Mouse (Mus musculus) heart, adult 2 months (tissue): ENCODE measurements around the gene Rcvrn. TPM values are rescaled to one million over a fixed set of nuclear protein-coding genes. Genes with fewer than 3 reads are reported as not detected.

Experiments
- DNase-seq, 2 experiments: peaks; one replicate each; pipeline ENCODE4 v3.0.0; 2021
- H3K27ac ChIP-seq: fragments of 200-600 bp; 2 replicates; pipeline ENCODE4 v1.8.1; 2022
- H3K27me3 ChIP-seq: fragments of 200-500 bp; 2 replicates; pipeline ENCODE4 v1.6.1; 2012; ENCODE audit warnings: mild to moderate bottlenecking, low read length, inconsistent platforms, mixed read lengths; ENCODE audit not compliant: control insufficient read depth, insufficient read depth
- H3K36me3 ChIP-seq: fragments of 200-500 bp; 2 replicates; pipeline ENCODE4 v1.6.1; 2012; ENCODE audit warnings: low read length, inconsistent platforms; ENCODE audit not compliant: control insufficient read depth, insufficient read depth
- H3K4me1 ChIP-seq: fragments of 200-500 bp; 2 replicates; pipeline ENCODE4 v1.6.1; 2011; ENCODE audit warnings: low read length; ENCODE audit not compliant: control insufficient read depth, insufficient read depth
- H3K4me3 ChIP-seq: fragments of 200-600 bp; 2 replicates; pipeline ENCODE4 v1.8.1; 2022
- H3K79me2 ChIP-seq: fragments of 200-500 bp; replicated peaks from 2 replicates; pipeline ENCODE4 v1.6.1; 2012; ENCODE audit warnings: mild to moderate bottlenecking, inconsistent platforms, low read length, moderate library complexity, mixed read lengths; ENCODE audit not compliant: control insufficient read depth, insufficient read depth
- H3K9ac ChIP-seq: fragments of 200-500 bp; 2 replicates; pipeline ENCODE4 v1.6.1; 2012; ENCODE audit warnings: low read depth, mild to moderate bottlenecking, control low read depth, inconsistent platforms, low read length, mixed read lengths
- CTCF ChIP-seq: fragments of 200-600 bp; IDR thresholded peaks from 2 replicates; pipeline ENCODE4 v1.8.1; 2022; ENCODE audit warnings: antibody characterized with exemption, mild to moderate bottlenecking, moderate library complexity
- EP300 ChIP-seq: fragments of 200-500 bp; IDR thresholded peaks from 2 replicates; pipeline ENCODE4 v1.6.1; 2011; ENCODE audit warnings: low read depth, low read length, control low read depth; ENCODE audit not compliant: insufficient read depth
- POLR2A ChIP-seq: fragments of 200-500 bp; IDR thresholded peaks from 2 replicates; pipeline ENCODE4 v1.6.1; 2011; ENCODE audit warnings: mild to moderate bottlenecking, low read depth, low read length, control low read depth; ENCODE audit not compliant: insufficient read depth
- WGBS: fragments of 180-500 bp; shearing (Covaris S2); methylation state at CpG from one replicate; pipeline ENCODE4 v1.1.7; 2018; 5-methylcytosine and 5-hydroxymethylcytosine counted together
- intact Hi-C: fragments of 180-260 bp; cut with DNase I; formaldehyde crosslinking; loops from one replicate; pipeline ENCODE4 v1.15.1; 2025
- polyA plus RNA-seq: library from polyadenylated mRNA; depleted of rRNA; stranded (reverse); fragments of >200 nt; gene quantifications from 2 replicates; pipeline ENCODE4 v1.2.3, GENCODE M21; 2012; rRNA removed
- total RNA-seq, 2 experiments: library from RNA; stranded (reverse); gene quantifications; 2 replicates each; pipeline ENCODE4 v1.2.3; 2021

The Rcvrn gene
- total and polyA plus RNA-seq, 3 experiments = not detected

DNA sequence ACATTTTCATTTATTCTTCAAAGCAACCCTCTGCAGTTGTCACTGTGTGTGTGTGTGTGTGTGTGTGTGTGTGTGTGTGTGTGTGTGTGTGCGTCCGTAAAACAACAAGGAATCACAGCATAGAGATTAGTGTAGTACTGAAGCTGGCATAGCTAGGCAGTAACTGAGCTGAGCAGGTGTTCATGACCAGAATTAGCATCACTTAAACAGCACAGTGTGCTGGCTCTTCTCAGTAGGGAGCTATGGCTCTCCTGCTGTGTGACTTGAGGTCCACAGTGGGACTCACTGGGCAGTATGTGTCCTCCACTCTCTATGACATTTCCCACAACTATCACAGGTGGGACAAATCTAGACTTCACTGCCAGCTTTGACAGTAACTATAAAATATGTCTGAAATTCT, 35.9 kb downstream of the Rcvrn start:
- H3K36me3 ChIP-seq = peaks cover 2% of the 10 kb centered on the region; the same call in 1 of the 2 replicates
- no peak overlapping the region for H3K27ac ChIP-seq
- H3K4me3 ChIP-seq = no peak overlapping the region
- TF ChIP-seq CTCF (no peak), EP300 (no peak), POLR2A (no peak)
- no peaks in the 10 kb centered on the region for H3K27me3 ChIP-seq
- intact Hi-C loops = no loop called here
- no peak for DNase-seq
- H3K79me2 ChIP-seq = no peaks in the 10 kb centered on the region
- H3K4me1 ChIP-seq = peaks cover 2% of the 10 kb centered on the region; the same call in 1 of the 2 replicates
- H3K9ac ChIP-seq = no peak overlapping the region
- WGBS = 100% methylated on average over 2 of the region's 2 CpGs

DNA sequence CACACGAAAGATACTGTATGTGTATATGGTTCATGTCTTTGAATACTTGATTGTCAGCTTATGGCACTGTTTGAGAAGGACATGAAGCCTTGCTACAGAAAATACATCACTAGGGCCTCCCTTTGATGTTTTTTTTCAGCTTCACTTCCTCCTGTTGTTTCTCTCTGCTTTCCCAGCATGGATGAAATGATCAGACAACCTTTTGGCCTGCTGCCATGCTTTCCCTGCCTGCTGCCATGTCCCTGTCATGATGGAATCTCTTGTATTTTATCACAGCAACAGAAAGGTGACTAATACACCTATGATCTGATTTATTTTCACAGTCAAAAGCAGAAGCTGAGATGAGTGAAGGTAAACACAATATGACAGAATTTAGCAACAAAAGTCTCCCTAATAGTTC, 38.6 kb downstream of the Rcvrn start:
- Histone ChIP-seq H3K27me3 (no peaks in the 10 kb centered on the region), H3K4me1 (no peaks in the 10 kb centered on the region), H3K27ac (no peak overlapping the region), H3K4me3 (no peak overlapping the region), H3K79me2 (no peaks in the 10 kb centered on the region), H3K9ac (no peak overlapping the region), H3K36me3 (no peaks in the 10 kb centered on the region)
- no peak for DNase-seq
- 50% methylated on average over 1 of the region's 1 CpGs for WGBS
- intact Hi-C loops = no loop called here
- TF ChIP-seq CTCF (no peak), POLR2A (no peak), EP300 (no peak)

DNA sequence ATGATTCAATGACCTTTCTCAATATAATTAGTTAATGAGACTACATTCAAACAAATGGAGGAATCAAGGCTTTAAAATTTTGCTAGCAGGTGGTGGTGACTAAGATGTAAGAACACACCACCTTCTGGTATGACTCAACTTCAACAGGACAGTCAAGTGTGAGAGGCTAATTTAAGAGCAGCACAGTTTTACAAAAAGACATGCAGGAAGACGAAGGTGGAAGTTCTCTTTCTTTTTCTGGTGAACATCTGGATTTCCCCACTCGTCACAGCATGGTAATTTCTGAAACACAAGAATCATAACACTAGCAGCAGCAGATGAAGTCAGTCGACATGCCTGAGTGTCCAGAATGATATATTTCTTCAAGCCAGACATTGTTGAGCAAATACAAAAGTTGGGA, 39.5 kb downstream of the Rcvrn start:
- 62% methylated on average over 3 of the region's 3 CpGs for WGBS
- H3K9ac ChIP-seq = no peak overlapping the region
- no peaks in the 10 kb centered on the region for H3K4me1 ChIP-seq
- no peak overlapping the region for H3K4me3 ChIP-seq
- intact Hi-C loops = no loop called here
- no peaks in the 10 kb centered on the region for H3K36me3 ChIP-seq
- H3K27me3 ChIP-seq = no peaks in the 10 kb centered on the region
- no peak for DNase-seq
- no peak overlapping the region for H3K27ac ChIP-seq
- no peaks in the 10 kb centered on the region for H3K79me2 ChIP-seq
- TF ChIP-seq EP300 (no peak), CTCF (no peak), POLR2A (no peak)

DNA sequence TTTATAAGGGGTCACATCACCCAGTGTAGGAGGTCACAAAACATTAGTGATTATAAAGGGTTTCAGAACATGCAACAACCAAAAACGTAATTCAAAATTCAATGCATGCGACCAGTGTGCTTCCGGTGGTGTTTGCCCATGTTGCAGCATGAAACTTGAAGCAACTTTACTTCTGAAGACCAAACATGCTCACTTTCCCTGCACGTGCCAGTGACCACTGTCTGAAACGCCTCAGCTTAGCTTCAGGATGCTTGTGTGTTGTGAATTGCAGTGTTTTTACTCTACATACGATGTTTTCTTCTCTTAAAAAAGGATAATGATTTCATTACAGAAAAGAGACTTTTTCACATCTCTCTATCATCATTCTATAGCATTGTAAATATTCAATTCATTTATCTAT, 43.2 kb downstream of the Rcvrn start:
- H3K27me3 ChIP-seq = no peaks in the 10 kb centered on the region
- DNase-seq = no peak
- no peaks in the 10 kb centered on the region for H3K79me2 ChIP-seq
- H3K36me3 ChIP-seq = no peaks in the 10 kb centered on the region
- H3K4me1 ChIP-seq = no peaks in the 10 kb centered on the region
- WGBS = 82% methylated on average over 6 of the region's 6 CpGs
- no peak overlapping the region for H3K9ac ChIP-seq
- H3K4me3 ChIP-seq = no peak overlapping the region
- no peak overlapping the region for H3K27ac ChIP-seq
- TF ChIP-seq CTCF (no peak), POLR2A (no peak), EP300 (no peak)
- intact Hi-C loops = no loop called here

DNA sequence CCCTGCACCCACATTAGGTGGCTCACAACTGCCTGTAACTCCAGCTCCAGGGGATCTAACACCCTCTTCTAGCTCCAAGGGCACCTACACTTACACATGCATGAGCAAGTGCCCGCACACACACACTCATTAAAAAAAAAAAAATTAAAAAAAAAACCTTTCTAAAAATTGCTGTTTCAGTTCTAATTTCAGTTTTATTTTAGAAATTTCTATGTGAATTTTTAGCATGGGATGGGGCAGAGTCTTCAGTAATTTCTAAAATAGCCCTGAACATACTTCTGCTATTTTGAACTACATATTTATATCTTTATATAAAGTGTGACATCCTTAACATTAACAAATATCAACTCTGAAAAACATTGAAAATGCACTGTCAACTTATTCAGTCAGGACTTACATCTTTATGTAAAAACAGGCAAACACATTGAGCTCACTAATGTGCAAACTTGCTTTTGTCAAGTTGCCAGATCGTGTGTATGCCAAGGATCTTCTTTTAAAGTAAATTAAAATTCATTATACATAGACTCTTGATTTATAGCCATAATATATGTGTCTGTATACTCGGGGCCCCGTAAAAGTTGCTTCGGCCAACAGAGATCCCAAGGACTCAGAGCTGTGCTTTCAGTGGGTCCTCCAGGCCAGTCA, 43.8 kb downstream of the Rcvrn start:
- DNase-seq = no peak
- Histone ChIP-seq H3K27me3 (no peaks in the 10 kb centered on the region), H3K4me3 (no peak overlapping the region), H3K9ac (no peak overlapping the region), H3K4me1 (no peaks in the 10 kb centered on the region), H3K36me3 (no peaks in the 10 kb centered on the region), H3K79me2 (no peaks in the 10 kb centered on the region), H3K27ac (no peak overlapping the region)
- intact Hi-C loops = no loop called here
- WGBS = 89% methylated on average over 5 of the region's 5 CpGs
- TF ChIP-seq EP300 (no peak), CTCF (no peak), POLR2A (no peak)

DNA sequence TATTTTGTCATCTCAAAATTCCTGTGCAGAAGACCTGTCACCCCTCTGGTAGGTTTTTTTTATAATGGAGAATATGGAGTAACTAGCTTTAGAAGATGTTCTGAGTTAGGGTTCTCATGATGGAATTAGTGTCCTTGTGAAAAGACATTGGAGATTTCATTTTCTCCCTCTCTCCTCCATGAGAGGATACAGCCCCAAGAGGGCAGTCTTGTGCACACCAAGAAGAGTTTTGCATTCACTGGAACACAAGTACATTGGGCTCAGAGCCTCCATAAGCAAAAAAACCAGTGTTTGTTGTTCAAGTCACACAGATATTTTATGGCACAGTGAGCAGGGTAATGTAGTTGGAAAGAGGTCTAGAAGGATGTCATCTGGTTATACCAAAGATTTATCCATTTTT, 46.4 kb downstream of the Rcvrn start:
- DNase-seq = no peak
- Histone ChIP-seq H3K36me3 (no peaks in the 10 kb centered on the region), H3K79me2 (no peaks in the 10 kb centered on the region), H3K4me1 (no peaks in the 10 kb centered on the region), H3K4me3 (no peak overlapping the region), H3K9ac (no peak overlapping the region), H3K27me3 (no peaks in the 10 kb centered on the region), H3K27ac (no peak overlapping the region)
- TF ChIP-seq EP300 (no peak), CTCF (peak; percentile 36)
- intact Hi-C loops = no loop called here

Other genes with a start within 250 kb of the Rcvrn start
- 10 to 100 TPM in 1 of 2 experiments, 1 to 10 TPM in 1; 9.3 to 11.5 TPM for gene Gas7, start 239.9 kb upstream of the Rcvrn start, total RNA-seq
- 5.8 and 8.6 TPM in 2 replicates for gene Gas7, start 239.9 kb upstream of the Rcvrn start, polyA plus RNA-seq
- not detected for gene Glp2r, start 75.8 kb downstream of the Rcvrn start, total RNA-seq
- gene Glp2r, start 75.8 kb downstream of the Rcvrn start, polyA plus RNA-seq = not detected in 2 replicates
- not detected for gene Gsg1l2, start 79.3 kb downstream of the Rcvrn start, total RNA-seq
- not detected in 2 replicates for gene Gsg1l2, start 79.3 kb downstream of the Rcvrn start, polyA plus RNA-seq
- gene Dhrs7c, start 102.9 kb downstream of the Rcvrn start, total RNA-seq = 100 to 1,000 TPM; 178 to 217 TPM
- 214 and 333 TPM in 2 replicates for gene Dhrs7c, start 102.9 kb downstream of the Rcvrn start, polyA plus RNA-seq
- 1 to 10 TPM; 1.6 to 1.7 TPM for gene Usp43, start 226.8 kb downstream of the Rcvrn start, total RNA-seq
- 1.1 and 1.4 TPM in 2 replicates for gene Usp43, start 226.8 kb downstream of the Rcvrn start, polyA plus RNA-seq